Mouse (Mus musculus) ES-E14 (cell line): ENCODE data around the gene Nav2.

ENCODE experiments used
- HCFC1 ChIP-seq: IDR thresholded peaks from 2 replicates; pipeline ENCODE4 v1.6.1; 2012; ENCODE audit warnings: low read length, inconsistent platforms, borderline replicate concordance; ENCODE audit not compliant: insufficient read depth
- MAFK ChIP-seq: IDR thresholded peaks from 2 replicates; pipeline ENCODE4 v1.6.1; 2014; ENCODE audit warnings: mild to moderate bottlenecking, low read depth, low read length, inconsistent platforms; ENCODE audit not compliant: insufficient read depth
- ZC3H11A ChIP-seq: IDR thresholded peaks from 2 replicates; pipeline ENCODE4 v1.6.1; 2012; ENCODE audit warnings: low read depth, mild to moderate bottlenecking, inconsistent platforms, low read length, borderline replicate concordance
- ZNF384 ChIP-seq: IDR thresholded peaks from 2 replicates; pipeline ENCODE4 v1.6.1; 2012; ENCODE audit warnings: low read depth, low read length, inconsistent platforms

- TF ChIP-seq ZNF384: no peak
- no peak for TF ChIP-seq MAFK
- TF ChIP-seq ZC3H11A: no peak
- no peak for TF ChIP-seq HCFC1
These were observed 342.8 kb downstream of the Nav2 start for GRCm38 (mm10) chr7:49251308-49251638.
